Mouse (Mus musculus) ovary, adult 2 months (tissue): ENCODE data around the gene H2al1a. TPM values are rescaled to one million over a fixed set of nuclear protein-coding genes. Genes with fewer than 3 reads are reported as not detected.

Experiments used
- polyA plus RNA-seq: library from polyadenylated mRNA; depleted of rRNA; stranded (reverse); fragments of >200 nt; gene quantifications from 2 replicates; pipeline ENCODE4 v1.2.3, GENCODE M21; 2012; rRNA removed

Gene H2al1a
- not detected in 2 replicates for polyA plus RNA-seq

DNA sequence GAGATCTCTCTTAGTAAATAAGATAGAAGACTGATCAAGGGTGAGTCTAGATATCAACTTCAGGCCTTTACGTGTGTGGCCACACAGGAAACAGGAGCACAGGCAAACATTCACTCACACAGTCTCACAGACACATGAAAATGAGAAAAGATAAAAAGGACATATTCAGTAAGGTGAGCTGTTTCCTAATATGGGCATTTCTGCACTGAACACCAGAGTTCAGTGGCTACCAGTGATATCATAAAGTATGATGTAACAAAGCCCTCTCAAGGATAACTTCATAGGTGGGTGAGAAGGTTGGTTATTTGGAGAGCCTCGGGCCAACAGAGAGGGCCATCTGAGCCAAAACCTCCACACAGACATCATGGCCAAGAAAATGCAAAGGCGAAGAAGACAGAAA lies at the start of gene H2al1a:
TSS of gene H2al1a (plus strand) at position 301 of the 400 bp plus-strand sequence.

GRCm38 (mm10) chrX:11302132-11302531 lies 3.1 kb downstream of the H2al1a start, which contains the start of gene H2al1b:
H2al1b (plus strand) TSS chrX:11302432.

GRCm38 (mm10) chrX:11305355-11305754 lies 6.3 kb downstream of the H2al1a start, which contains the start of gene H2al1c:
H2al1c (plus strand) TSS chrX:11305655.

GRCm38 (mm10) chrX:11308524-11308923 lies 9.5 kb downstream of the H2al1a start, which contains the start of gene H2al1d:
H2al1d (plus strand) TSS chrX:11308824.

DNA sequence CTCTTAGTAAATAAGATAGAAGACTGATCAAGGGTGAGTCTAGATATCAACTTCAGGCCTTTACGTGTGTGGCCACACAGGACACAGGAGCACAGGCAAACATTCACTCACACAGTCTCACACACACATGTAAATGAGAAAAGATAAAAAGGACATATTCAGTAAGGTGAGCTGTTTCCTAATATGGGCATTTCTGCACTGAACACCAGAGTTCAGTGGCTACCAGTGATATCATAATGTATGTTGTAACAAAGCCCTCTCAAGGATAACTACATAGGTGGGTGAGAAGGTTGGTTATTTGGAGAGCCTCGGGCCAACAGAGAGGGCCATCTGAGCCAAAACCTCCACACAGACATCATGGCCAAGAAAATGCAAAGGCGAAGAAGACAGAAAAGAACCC lies 12.6 kb downstream of the H2al1a start, which contains the start of gene H2al1e:
TSS of gene H2al1e (plus strand) at position 301 of the 400 bp plus-strand sequence.

GRCm38 (mm10) chrX:11314858-11315257 lies 15.8 kb downstream of the H2al1a start, which contains the start of gene H2al1f:
H2al1f (plus strand) TSS chrX:11315158.

DNA sequence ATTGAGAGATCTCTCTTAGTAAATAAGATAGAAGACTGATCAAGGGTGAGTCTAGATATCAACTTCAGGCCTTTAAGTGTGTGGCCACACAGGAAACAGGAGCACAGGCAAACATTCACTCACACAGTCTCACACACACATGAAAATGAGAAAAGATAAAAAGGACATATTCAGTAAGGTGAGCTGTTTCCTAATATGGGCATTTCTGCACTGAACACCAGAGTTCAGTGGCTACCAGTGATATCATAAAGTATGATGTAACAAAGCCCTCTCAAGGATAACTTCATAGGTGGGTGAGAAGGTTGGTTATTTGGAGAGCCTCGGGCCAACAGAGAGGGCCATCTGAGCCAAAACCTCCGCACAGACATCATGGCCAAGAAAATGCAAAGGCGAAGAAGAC lies 18.9 kb downstream of the H2al1a start, which contains the start of gene H2al1g:
TSS of gene H2al1g (plus strand) at position 301 of the 400 bp plus-strand sequence.

DNA sequence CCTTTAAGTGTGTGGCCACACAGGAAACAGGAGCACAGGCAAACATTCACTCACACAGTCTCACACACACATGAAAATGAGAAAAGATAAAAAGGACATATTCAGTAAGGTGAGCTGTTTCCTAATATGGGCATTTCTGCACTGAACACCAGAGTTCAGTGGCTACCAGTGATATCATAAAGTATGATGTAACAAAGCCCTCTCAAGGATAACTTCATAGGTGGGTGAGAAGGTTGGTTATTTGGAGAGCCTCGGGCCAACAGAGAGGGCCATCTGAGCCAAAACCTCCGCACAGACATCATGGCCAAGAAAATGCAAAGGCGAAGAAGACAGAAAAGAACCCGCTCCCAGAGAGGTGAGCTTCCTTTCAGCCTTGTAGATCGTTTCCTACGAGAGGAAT lies 22.1 kb downstream of the H2al1a start, which contains the start of gene H2al1h:
TSS of gene H2al1h (plus strand) at position 301 of the 400 bp plus-strand sequence.

GRCm38 (mm10) chrX:11324359-11324758 lies 25.3 kb downstream of the H2al1a start, which contains the start of gene H2al1i:
H2al1i (plus strand) TSS chrX:11324659.

GRCm38 (mm10) chrX:11327522-11327921 lies 28.5 kb downstream of the H2al1a start, which contains the start of gene H2al1j:
H2al1j (plus strand) TSS chrX:11327822.

Other genes starting within 250 kb of the H2al1a start
- not detected in 2 replicates for gene H2al1b, start 3.2 kb downstream of the H2al1a start, polyA plus RNA-seq
- not detected in 2 replicates for gene H2al1c, start 6.4 kb downstream of the H2al1a start, polyA plus RNA-seq
- gene H2al1d, start 9.6 kb downstream of the H2al1a start, polyA plus RNA-seq = not detected in 2 replicates
- not detected in 2 replicates for gene H2al1e, start 12.7 kb downstream of the H2al1a start, polyA plus RNA-seq
- not detected in 2 replicates for gene H2al1f, start 15.9 kb downstream of the H2al1a start, polyA plus RNA-seq
- gene H2al1g, start 19.0 kb downstream of the H2al1a start, polyA plus RNA-seq = not detected in 2 replicates
- gene H2al1h, start 22.2 kb downstream of the H2al1a start, polyA plus RNA-seq = not detected in 2 replicates
- gene H2al1i, start 25.4 kb downstream of the H2al1a start, polyA plus RNA-seq = not detected in 2 replicates
- not detected in 2 replicates for gene H2al1j, start 28.6 kb downstream of the H2al1a start, polyA plus RNA-seq